In genomic region chr9:44041511-44042395, GRCm38 (mm10) we compare ENCODE assay signal across 17 mouse cellular contexts. TPM values are rescaled to one million over a fixed set of nuclear protein-coding genes. Genes with fewer than 3 reads are reported as not detected.
DNase-seq lines count a peak whose midpoint lies in the region; ATAC-seq and TF ChIP-seq lines count a peak whose summit lies in the region.
"Had no signal": no experiment of that assay in that cellular context is flagged by ENCODE, and none has a peak within 500 bp of the region (broad histone marks: within the 10 kb centered on the region; RNA-seq: fewer than 3 reads in every experiment).

No protein-coding gene starts in this region.

- DNase-seq in cerebellum, postnatal 10 days: peak; percentile 27 to 62
- DNase-seq in hindbrain, embryonic 14.5 days (ENCODE audit: low spot score): no peak
- peak; percentile 94 for DNase-seq in left cerebral cortex, adult 11 months (ENCODE audit: low spot score)
- no peak for DNase-seq in left cerebral cortex, adult 2 months (ENCODE audit: extremely low spot score in 1 of 2, low spot score in 2 of 2)
- peak; percentile 41 for DNase-seq in induced T-regulatory cell, adult 2 months (ENCODE audit: low read depth)
- no peak for DNase-seq in right cerebral cortex, postnatal 25 days

- no peak overlapping the region for H3K4me3 ChIP-seq in hindbrain, embryonic 16.5 days (ENCODE audit: low read length)
- H3K4me3 ChIP-seq in hindbrain, embryonic 14.5 days (replicated peaks; ENCODE audit: low read length): no peak overlapping the region
- no peak overlapping the region for H3K4me3 ChIP-seq in left cerebral cortex, adult 2 months
- H3K4me3 ChIP-seq: heart, embryonic 10.5 days; limb, embryonic 13.5 days; midbrain, embryonic 13.5 days had no signal

- peaks cover 27% of the 10 kb centered on the region for H3K27me3 ChIP-seq in hindbrain, embryonic 16.5 days (replicated peaks; ENCODE audit: control insufficient read depth, insufficient read depth, low read length)
- H3K27me3 ChIP-seq in hindbrain, embryonic 14.5 days (ENCODE audit: control insufficient read depth, insufficient read depth, low read length): peaks cover 33% of the 10 kb centered on the region

- WGBS in hindbrain, embryonic 16.5 days: 67% methylated on average over 7 of the region's 7 CpGs
- 69% methylated on average over 7 of the region's 7 CpGs for WGBS in hindbrain, embryonic 14.5 days

- intact Hi-C loops in left cerebral cortex, adult 2 months (cut with DNase I): loop anchor here (2.0 to 5.0 kb wide), 3 partner anchors 25 to 45 kb away; partner anchors contain the start of gene Usp2

- H3K36me3 ChIP-seq in hindbrain, embryonic 16.5 days (ENCODE audit: control insufficient read depth, insufficient read depth, low read length): no peaks in the 10 kb centered on the region
- no peaks in the 10 kb centered on the region for H3K36me3 ChIP-seq in hindbrain, embryonic 14.5 days (replicated peaks; ENCODE audit: control insufficient read depth, insufficient read depth)
- H3K36me3 ChIP-seq: heart, embryonic 10.5 days; kidney, embryonic 15.5 days; limb, embryonic 13.5 days; midbrain, embryonic 13.5 days had no signal

- H3K4me2 ChIP-seq in hindbrain, embryonic 16.5 days (ENCODE audit: low read length): no peak overlapping the region
- no peak overlapping the region for H3K4me2 ChIP-seq in hindbrain, embryonic 14.5 days (replicated peaks)
- H3K4me2 ChIP-seq: limb, embryonic 13.5 days had no signal

- no peak for TF ChIP-seq CTCF in left cerebral cortex, adult 2 months (IDR thresholded peaks at IDR 0.05)

- peaks cover 12% of the 10 kb centered on the region for H3K4me1 ChIP-seq in hindbrain, embryonic 16.5 days (ENCODE audit: control insufficient read depth, insufficient read depth, low read depth, low read length)
- peaks cover 12% of the 10 kb centered on the region; the same call in 1 of the 2 replicates for H3K4me1 ChIP-seq in hindbrain, embryonic 14.5 days (replicated peaks; ENCODE audit: control insufficient read depth, insufficient read depth, low read length)

- no peaks in the 10 kb centered on the region for H3K9me3 ChIP-seq in hindbrain, embryonic 16.5 days (ENCODE audit: control insufficient read depth, low read length)
- H3K9me3 ChIP-seq in hindbrain, embryonic 14.5 days (ENCODE audit: control insufficient read depth, low read length): no peaks in the 10 kb centered on the region
- H3K9me3 ChIP-seq: heart, embryonic 10.5 days; kidney, embryonic 15.5 days; midbrain, embryonic 13.5 days had no signal

- no peak for ATAC-seq in cerebellum, adult (ENCODE audit: insufficient number of reproducible peaks, low FRiP score, low TSS enrichment)
- ATAC-seq in hindbrain, embryonic 16.5 days: no peak
- ATAC-seq in hindbrain, embryonic 14.5 days (ENCODE audit: low FRiP score): no peak
- ATAC-seq: midbrain, embryonic 13.5 days had no signal

- peak overlapping the region; percentile 67 for H3K27ac ChIP-seq in hindbrain, embryonic 16.5 days (ENCODE audit: low read depth, low read length)
- no peak overlapping the region for H3K27ac ChIP-seq in hindbrain, embryonic 14.5 days
- no peak overlapping the region for H3K27ac ChIP-seq in left cerebral cortex, adult 2 months
- H3K27ac ChIP-seq: heart, embryonic 10.5 days; kidney, embryonic 15.5 days; limb, embryonic 13.5 days; liver, embryonic 14.5 days; midbrain, embryonic 13.5 days had no signal

- no peak overlapping the region; the same call in 1 of the 2 replicates for H3K9ac ChIP-seq in hindbrain, embryonic 16.5 days (ENCODE audit: low read depth, low read length)
- H3K9ac ChIP-seq in hindbrain, embryonic 14.5 days: no peak overlapping the region
- H3K9ac ChIP-seq: forebrain, postnatal 0 days; kidney, embryonic 15.5 days; limb, embryonic 13.5 days; liver, embryonic 14.5 days; midbrain, embryonic 13.5 days had no signal

RNA-seq across cellular contexts. Expression of gene Thy1, which starts 1.4 kb away (rescaled TPM):
- 10.2 and 18.7 TPM in 2 replicates for polyA plus RNA-seq in hindbrain, embryonic 16.5 days (2015; fragmentation: Nextera tagmentation; extraction: Ambion mirVana)
- polyA plus RNA-seq in hindbrain, embryonic 14.5 days (2014; fragmentation: Nextera tagmentation; extraction: Ambion mirVana): 6.2 and 9.6 TPM in 2 replicates
- total RNA-seq in left cerebral cortex, adult 2 months (2021): 100 to 1,000 TPM; 838 to 856 TPM

RNA-seq across cellular contexts. Expression of gene Usp2, which starts 25.1 kb away (rescaled TPM):
- 12.8 and 18.6 TPM in 2 replicates for polyA plus RNA-seq in hindbrain, embryonic 16.5 days (2015; fragmentation: Nextera tagmentation; extraction: Ambion mirVana)
- 8.4 and 11.6 TPM in 2 replicates for polyA plus RNA-seq in hindbrain, embryonic 14.5 days (2014; fragmentation: Nextera tagmentation; extraction: Ambion mirVana)
- total RNA-seq in left cerebral cortex, adult 2 months (2021): 100 to 1,000 TPM in 1 of 2 experiments, 10 to 100 TPM in 1; 99.3 to 120 TPM

RNA-seq across cellular contexts. Expression of gene Mfrp, which starts 59.8 kb away (rescaled TPM):
- polyA plus RNA-seq in hindbrain, embryonic 16.5 days (2015; fragmentation: Nextera tagmentation; extraction: Ambion mirVana): 0.20 and 0.31 TPM in 2 replicates
- polyA plus RNA-seq in hindbrain, embryonic 14.5 days (2014; fragmentation: Nextera tagmentation; extraction: Ambion mirVana): 0.31 and 0.41 TPM in 2 replicates
- total RNA-seq in left cerebral cortex, adult 2 months (2021): 1 to 10 TPM in 1 of 2 experiments, under 1 TPM in 1; 0.82 to 1.6 TPM
- total RNA-seq: gastrocnemius, adult 8-10 months; heart, postnatal 36 days had no signal
- polyA plus RNA-seq: inflammation-experienced regulatory T-cells, adult 6 months; kidney, embryonic 15.5 days; liver, embryonic 14.5 days had no signal

Comparison
In these comparisons a context has a peak if more than half of its experiments do, and no peak if none do; other contexts are left out.
1. DNase-seq: peak in cerebellum, postnatal 10 days (2 of 2), left cerebral cortex, adult 11 months (single experiment) and induced T-regulatory cell, adult 2 months (single experiment); none in hindbrain, embryonic 14.5 days (single experiment), left cerebral cortex, adult 2 months (0 of 2) and right cerebral cortex, postnatal 25 days (single experiment).